Mouse (Mus musculus): ENCODE measurements at regions not wholly inside any gene's neighbourhood (a gene's known extent, or its start where the extent isn't known, plus 50 kb on each side); places are given as distances from the start of the nearest gene placed in this dataset.

DNA sequence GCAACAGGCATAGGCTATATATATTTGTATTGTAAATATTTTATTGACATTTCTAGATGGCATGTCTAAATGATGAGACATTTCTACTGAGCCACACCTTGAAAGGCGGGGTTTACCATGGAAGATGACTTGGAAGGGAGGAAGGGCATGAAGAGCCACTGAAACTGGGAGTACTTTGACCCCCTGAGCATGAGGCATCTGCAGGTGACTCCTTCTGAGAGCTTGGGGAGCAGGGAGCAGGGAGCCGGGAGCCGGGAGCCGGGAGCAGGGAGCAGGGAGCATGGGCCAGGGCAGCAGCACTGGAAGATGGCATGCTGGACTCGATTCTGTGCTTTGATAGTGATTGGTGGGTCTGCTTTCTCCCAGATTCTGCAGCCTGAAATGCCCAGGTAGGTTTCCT, 253.5 kb upstream of the Nr5a2 start:
- no peak overlapping the region for H3K4me2 ChIP-seq (ENCODE audit: insufficient read depth, low read depth, poor library complexity, severe bottlenecking)
- in situ Hi-C loops (cut with MboI; ENCODE audit: low pct_ligation_motif_present, low pct_unique_long_range_greater_than_20kb, low sequenced_read_pairs) (loop anchor here (25.0 kb wide), 1 partner anchor 676 kb away; no protein-coding TSS in a partner anchor), dilution Hi-C loops (cut with MboI; ENCODE audit: extremely low pct_ligation_motif_present, extremely low pct_unique_long_range_greater_than_20kb, low sequenced_read_pairs) (no loop called here)
- no peaks in the 10 kb centered on the region for H3K9me3 ChIP-seq (replicated peaks; ENCODE audit: low read length)
- TF ChIP-seq ZKSCAN1 (IDR thresholded peaks at IDR 0.05; ENCODE audit: borderline replicate concordance, low read depth, low read length), result no peak
- no peak for TF ChIP-seq POLR2A (IDR thresholded peaks at IDR 0.05; ENCODE audit: low read depth, low read length)
- TF ChIP-seq ZMIZ1 (IDR thresholded peaks at IDR 0.05; ENCODE audit: low read depth, low read length), result no peak
- no peak for TF ChIP-seq ELF1 (IDR thresholded peaks at IDR 0.05; ENCODE audit: low read depth, low read length)
- TF ChIP-seq CHD1 (IDR thresholded peaks at IDR 0.05; ENCODE audit: low read depth, low read length), result no peak
- no peak for TF ChIP-seq CHD2 (IDR thresholded peaks at IDR 0.05; ENCODE audit: low read length)
- TF ChIP-seq PAX5 (IDR thresholded peaks at IDR 0.05; ENCODE audit: low read length), result no peak
- no peak for TF ChIP-seq ETS1 (conservative IDR thresholded peaks at IDR 0.05; ENCODE audit: low read depth, low read length)
- TF ChIP-seq NRF1 (IDR thresholded peaks at IDR 0.05; ENCODE audit: low read depth, low read length), result no peak
- TF ChIP-seq POLR2AphosphoS2 (IDR thresholded peaks at IDR 0.05; ENCODE audit: low read depth, low read length), result no peak
- no peak for TF ChIP-seq JUN (IDR thresholded peaks at IDR 0.05; ENCODE audit: insufficient read depth, low read depth, low read length)
- no peak for TF ChIP-seq CTCF (conservative IDR thresholded peaks at IDR 0.05 in 1 of 2, IDR thresholded peaks at IDR 0.05 in 1 of 2; ENCODE audit: low read depth in 2 of 2, low read length in 2 of 2)
- TF ChIP-seq ZNF384 (IDR thresholded peaks at IDR 0.05; ENCODE audit: low read depth, low read length), result no peak
- H3K27ac ChIP-seq (ENCODE audit: insufficient read depth, low read depth), result no peak overlapping the region
- no peaks in the 10 kb centered on the region for H3K4me1 ChIP-seq (ENCODE audit: control insufficient read depth in 1 of 2, insufficient read depth in 2 of 2)
- no peaks in the 10 kb centered on the region for H3K36me3 ChIP-seq (replicated peaks in 1 of 2; ENCODE audit: control insufficient read depth in 1 of 2, insufficient read depth in 1 of 2, low read length in 1 of 2)
- H3K9ac ChIP-seq (ENCODE audit: insufficient read depth, low read depth), result no peak overlapping the region
- H3K27me3 ChIP-seq (replicated peaks), result no peaks in the 10 kb centered on the region
- H3K4me3 ChIP-seq (replicated peaks in 1 of 3; ENCODE audit: low read depth in 2 of 3, low read length in 2 of 3, poor library complexity in 1 of 3), result no peak overlapping the region
- H3K79me2 ChIP-seq (replicated peaks; ENCODE audit: control insufficient read depth, extremely low read depth, insufficient read depth, poor library complexity, severe bottlenecking), result no peaks in the 10 kb centered on the region
- DNase-seq (ENCODE audit: extremely low read depth), result no peak

DNA sequence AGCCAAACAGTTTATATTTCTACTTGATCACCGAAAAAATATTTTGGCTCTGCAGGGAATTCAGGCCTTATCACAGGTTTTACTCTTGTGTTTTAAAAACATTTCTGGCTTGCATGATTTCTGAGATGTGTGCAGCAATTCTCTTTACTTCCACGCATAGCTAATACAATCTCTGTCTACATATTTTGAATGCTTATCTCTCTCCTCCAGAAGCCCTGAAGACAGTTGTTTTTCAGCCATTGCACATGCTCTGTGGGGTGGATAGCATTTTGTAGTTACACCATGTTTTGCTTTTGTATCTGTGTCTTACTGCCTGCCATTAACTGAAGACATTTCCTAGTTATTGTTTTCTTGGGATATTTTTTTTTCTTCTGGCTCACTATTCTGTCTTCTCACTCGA, 252.6 kb upstream of the Nr5a2 start:
- no peak overlapping the region for H3K27ac ChIP-seq (ENCODE audit: insufficient read depth, low read depth)
- H3K27me3 ChIP-seq (replicated peaks), result no peaks in the 10 kb centered on the region
- no peaks in the 10 kb centered on the region for H3K79me2 ChIP-seq (replicated peaks; ENCODE audit: control insufficient read depth, extremely low read depth, insufficient read depth, poor library complexity, severe bottlenecking)
- no peaks in the 10 kb centered on the region for H3K36me3 ChIP-seq (replicated peaks in 1 of 2; ENCODE audit: control insufficient read depth in 1 of 2, insufficient read depth in 1 of 2, low read length in 1 of 2)
- no peak for TF ChIP-seq CHD2 (IDR thresholded peaks at IDR 0.05; ENCODE audit: low read length)
- no peak for TF ChIP-seq UBTF (IDR thresholded peaks at IDR 0.05; ENCODE audit: low read depth, low read length)
- no peak for TF ChIP-seq ELF1 (IDR thresholded peaks at IDR 0.05; ENCODE audit: low read depth, low read length)
- no peak for TF ChIP-seq USF2 (conservative IDR thresholded peaks at IDR 0.05; ENCODE audit: low read depth, low read length)
- TF ChIP-seq NRF1 (IDR thresholded peaks at IDR 0.05; ENCODE audit: low read depth, low read length), result no peak
- no peak for TF ChIP-seq HCFC1 (IDR thresholded peaks at IDR 0.05; ENCODE audit: low read depth, low read length)
- no peak for TF ChIP-seq RCOR1 (conservative IDR thresholded peaks at IDR 0.05; ENCODE audit: low read depth, low read length)
- no peak for TF ChIP-seq MEF2A (IDR thresholded peaks at IDR 0.05; ENCODE audit: borderline replicate concordance, low read depth, low read length)
- no peaks in the 10 kb centered on the region for H3K9me3 ChIP-seq (replicated peaks; ENCODE audit: low read length)
- dilution Hi-C loops (cut with MboI; ENCODE audit: extremely low pct_ligation_motif_present, extremely low pct_unique_long_range_greater_than_20kb, low sequenced_read_pairs) (no loop called here), in situ Hi-C loops (cut with MboI; ENCODE audit: low pct_ligation_motif_present, low pct_unique_long_range_greater_than_20kb, low sequenced_read_pairs) (loop anchor here (25.0 kb wide), 1 partner anchor 676 kb away; no protein-coding TSS in a partner anchor)
- no peak overlapping the region for H3K4me3 ChIP-seq (replicated peaks in 1 of 3; ENCODE audit: low read depth in 2 of 3, low read length in 2 of 3, poor library complexity in 1 of 3)
- no peak for DNase-seq (ENCODE audit: extremely low read depth)
- H3K9ac ChIP-seq (ENCODE audit: insufficient read depth, low read depth), result no peak overlapping the region
- no peaks in the 10 kb centered on the region for H3K4me1 ChIP-seq (ENCODE audit: control insufficient read depth in 1 of 2, insufficient read depth in 2 of 2)
- no peak overlapping the region for H3K4me2 ChIP-seq (ENCODE audit: insufficient read depth, low read depth, poor library complexity, severe bottlenecking)
